Mouse (Mus musculus) liver, embryonic 14 days (tissue): ENCODE measurements around the gene Cst13. TPM values are rescaled to one million over a fixed set of nuclear protein-coding genes. Genes with fewer than 3 reads are reported as not detected.

ENCODE experiments used
- polyA plus RNA-seq: library from polyadenylated mRNA; depleted of rRNA; stranded (reverse); fragments of >200 nt; gene quantifications from 2 replicates; pipeline ENCODE4 v1.2.3, GENCODE M21; 2012; rRNA removed

The Cst13 gene
- polyA plus RNA-seq = not detected in 2 replicates

DNA sequence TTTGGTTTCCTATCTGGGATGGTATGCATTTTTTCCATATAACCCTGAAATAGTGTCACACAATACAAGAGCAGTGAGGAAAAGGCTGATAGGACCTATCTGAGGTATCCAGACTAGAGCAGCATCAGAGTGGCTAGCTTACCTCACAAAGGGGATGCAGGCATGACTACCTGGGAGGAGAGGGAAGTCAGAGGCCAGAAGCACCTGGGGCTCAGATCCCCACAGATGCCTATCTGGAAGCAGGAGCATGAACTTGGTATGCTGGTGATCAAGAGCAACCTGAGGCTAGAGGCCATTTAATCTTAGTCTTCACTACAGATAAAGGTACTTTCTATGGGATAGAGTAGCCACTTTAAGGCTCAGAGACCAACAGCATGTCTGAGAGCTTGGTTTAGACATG lies at the start of gene Cst13:
Gene Cst13, plus strand, starts transcription at position 173 of the 400 bp plus-strand sequence.

DNA sequence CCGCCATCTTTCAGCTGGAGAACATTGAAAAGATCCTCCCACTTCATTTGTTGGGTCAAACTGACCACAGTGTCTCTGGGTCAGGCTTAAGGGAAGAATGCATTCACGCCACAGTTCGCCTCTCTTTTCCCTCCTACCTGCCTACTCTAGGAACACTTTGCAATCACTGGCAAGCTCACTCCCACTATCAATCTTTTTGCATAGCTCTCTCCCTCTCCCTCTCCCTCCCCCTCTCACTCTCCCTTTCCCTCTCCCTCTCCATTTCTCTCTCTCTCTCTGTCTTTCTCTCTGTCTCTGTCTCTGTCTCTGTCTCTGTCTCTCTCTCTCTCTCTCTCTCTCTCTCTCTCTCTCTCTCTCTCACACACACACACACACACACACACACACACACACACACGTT lies 48.5 kb upstream of the Cst13 start, which contains the start of gene Cst11:
Gene Cst11, minus strand, starts transcription at position 101 of the 400 bp plus-strand sequence.

DNA sequence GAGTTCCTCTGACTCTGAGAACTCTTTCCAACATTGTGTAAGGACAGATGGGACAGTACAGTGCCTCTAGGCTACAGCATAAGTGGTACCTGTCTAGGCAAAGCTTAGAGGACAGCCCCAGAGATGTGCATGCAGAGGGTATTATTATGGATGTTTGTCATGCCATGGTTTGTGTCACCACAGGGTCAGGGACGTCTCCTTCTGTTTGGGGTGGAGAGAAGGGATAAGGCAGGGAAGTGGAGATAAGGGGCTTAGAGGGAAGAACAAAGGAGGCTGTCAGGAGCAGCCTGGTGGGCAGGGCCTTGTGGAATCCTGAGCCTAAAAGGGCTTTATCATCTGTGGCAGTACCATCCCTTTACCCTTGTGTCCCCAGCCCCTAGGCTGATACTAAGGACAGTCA lies 38.2 kb upstream of the Cst13 start, which contains the start of gene 8030411F24Rik:
Gene 8030411F24Rik, plus strand, starts transcription at position 301 of the 400 bp plus-strand sequence.

DNA sequence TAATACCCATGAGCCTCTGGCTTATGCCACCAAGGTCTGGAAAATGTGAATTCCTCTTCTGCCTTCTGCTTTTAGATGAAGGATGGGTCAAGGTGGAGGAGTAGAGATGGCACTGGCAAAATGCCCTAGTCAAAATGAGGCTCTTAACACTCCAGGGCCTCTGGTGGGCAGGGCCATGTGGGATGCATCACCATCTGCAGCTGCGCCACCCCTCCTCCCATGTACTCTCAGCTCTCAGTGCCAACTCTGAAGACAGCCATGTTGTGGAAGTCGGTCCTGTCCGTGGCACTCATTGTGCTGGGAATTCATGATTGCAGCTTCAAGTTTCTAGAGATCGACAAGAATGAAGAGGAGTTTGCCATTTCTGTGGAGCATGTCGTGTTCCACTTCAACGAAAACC lies 30.7 kb upstream of the Cst13 start, which contains the start of gene Cst12:
Gene Cst12, plus strand, starts transcription at position 220 of the 400 bp plus-strand sequence.

DNA sequence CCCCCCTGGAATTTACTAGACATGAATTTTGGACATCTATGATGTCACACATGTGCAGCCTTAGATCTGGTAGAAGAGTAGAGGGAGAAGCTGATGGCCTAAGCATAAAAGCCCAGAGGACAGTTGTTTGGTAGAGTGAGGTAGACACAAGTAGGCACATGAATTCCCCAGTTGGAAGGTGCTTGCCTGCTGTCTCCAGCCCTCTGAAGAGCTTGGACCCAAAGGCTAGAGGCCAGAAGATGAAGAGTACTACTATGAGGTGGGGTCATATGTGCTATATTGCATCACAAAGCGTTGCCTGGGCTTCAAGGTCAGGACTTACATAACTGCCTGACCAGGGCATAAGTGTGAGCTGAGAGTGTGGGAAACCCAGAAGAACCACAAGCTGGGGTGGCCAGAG lies 21.4 kb upstream of the Cst13 start, which contains the start of gene Cst8:
Gene Cst8, plus strand, starts transcription at position 301 of the 400 bp plus-strand sequence.

DNA sequence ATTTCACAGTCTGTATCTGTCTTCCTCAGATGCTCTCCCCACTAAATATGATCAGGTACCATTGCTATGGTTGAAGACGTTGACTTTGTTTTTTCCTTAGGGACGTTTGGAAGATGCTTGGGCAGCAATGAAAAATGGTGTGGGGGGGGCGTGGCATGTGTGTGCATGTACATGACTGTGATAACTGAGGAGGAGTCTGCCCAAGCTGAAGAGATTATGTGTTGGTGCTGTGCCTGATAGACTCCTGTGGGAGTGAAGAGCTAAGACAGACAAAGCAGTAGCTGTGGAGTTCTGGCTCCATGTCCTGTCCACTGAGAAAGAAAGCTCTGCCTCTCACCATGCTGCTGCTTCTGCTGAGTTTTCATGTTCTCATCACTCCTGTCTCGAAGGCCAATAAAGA lies 15.0 kb downstream of the Cst13 start, which contains the start of gene Cst9:
Gene Cst9, plus strand, starts transcription at position 236 of the 400 bp plus-strand sequence.

DNA sequence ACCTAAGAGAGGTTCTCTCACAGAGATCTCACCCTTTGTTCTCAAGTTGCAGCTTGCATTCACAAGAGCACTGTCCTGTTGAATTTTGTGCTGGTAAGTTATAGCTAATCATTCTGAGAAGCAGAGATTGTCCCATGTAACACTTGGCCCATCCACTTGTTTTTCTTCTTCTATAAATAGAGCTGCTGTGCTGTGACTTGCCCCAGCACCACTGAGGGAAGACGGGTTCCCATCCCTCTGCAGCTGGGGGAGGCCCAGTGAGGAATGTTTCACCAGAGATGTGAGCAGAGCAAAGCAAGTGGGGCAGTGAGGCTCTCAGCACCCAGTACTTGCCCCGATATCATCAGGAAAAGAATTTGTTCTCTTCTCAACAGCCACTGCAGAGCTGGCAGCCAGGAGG lies 45.1 kb downstream of the Cst13 start, which contains the start of gene 9230104L09Rik:
Gene 9230104L09Rik, minus strand, starts transcription at position 73 of the 400 bp plus-strand sequence.

DNA sequence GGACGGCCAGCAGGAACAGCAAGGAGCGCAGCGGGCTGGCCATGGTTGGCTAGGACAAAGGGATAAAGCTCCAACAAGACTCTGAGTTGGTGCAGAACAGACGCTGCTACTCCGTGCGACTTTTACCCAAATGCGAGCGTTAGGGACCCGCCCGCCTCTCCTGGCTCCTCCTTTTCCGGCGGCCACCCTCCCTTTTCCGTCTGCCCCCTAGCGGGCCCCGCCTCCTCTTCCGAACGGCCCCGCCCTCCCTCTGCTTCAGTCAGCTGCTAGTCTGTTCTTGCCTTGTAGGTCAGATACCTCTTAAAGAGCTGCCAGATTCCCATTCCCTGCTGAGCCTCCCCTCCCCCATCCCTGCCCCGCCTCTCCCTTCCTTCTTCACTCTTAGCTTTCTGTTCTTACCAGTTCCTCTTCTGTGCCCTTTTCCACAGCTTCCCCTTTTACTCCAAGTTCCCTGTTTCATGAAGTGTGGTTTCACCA lies 55.5 kb downstream of the Cst13 start, which contains the start of gene Cst3:
Gene Cst3, minus strand, starts transcription at position 358 of the 477 bp plus-strand sequence.

Other genes starting within 250 kb of the Cst13 start
- 41.6 and 46.7 TPM in 2 replicates for gene Nxt1, start 147.5 kb upstream of the Cst13 start, polyA plus RNA-seq
- gene Gzf1, start 139.1 kb upstream of the Cst13 start, polyA plus RNA-seq = 5.4 and 5.9 TPM in 2 replicates
- gene Napb, start 87.6 kb upstream of the Cst13 start, polyA plus RNA-seq = 0.33 and 0.38 TPM in 2 replicates
- not detected in 2 replicates for gene Cstl1, start 69.7 kb upstream of the Cst13 start, polyA plus RNA-seq
- not detected in 2 replicates for gene Cst11, start 48.6 kb upstream of the Cst13 start, polyA plus RNA-seq
- gene 8030411F24Rik, start 38.1 kb upstream of the Cst13 start, polyA plus RNA-seq = not detected in 2 replicates
- not detected in 2 replicates for gene Cst12, start 30.7 kb upstream of the Cst13 start, polyA plus RNA-seq
- 0.08 and 0.09 TPM in 2 replicates for gene Cst8, start 21.3 kb upstream of the Cst13 start, polyA plus RNA-seq
- gene Cst9, start 15.1 kb downstream of the Cst13 start, polyA plus RNA-seq = 0.09 and 0.14 TPM in 2 replicates
- not detected in 2 replicates for gene 9230104L09Rik, start 45.0 kb downstream of the Cst13 start, polyA plus RNA-seq
- gene Cst3, start 55.6 kb downstream of the Cst13 start, polyA plus RNA-seq = 101 and 117 TPM in 2 replicates
- not detected in 2 replicates for gene Gm1330, start 183.2 kb downstream of the Cst13 start, polyA plus RNA-seq
- gene Gm10750, start 197.2 kb downstream of the Cst13 start, polyA plus RNA-seq = not detected in 2 replicates